Mouse (Mus musculus): Measurements from ENCODE around the gene Glul. TPM values are rescaled to one million over a fixed set of nuclear protein-coding genes. Genes with fewer than 3 reads are reported as not detected.
A peak's percentile ranks its signal among the peaks of the same experiment; 100 is the strongest.

Glul gene
- polyA plus RNA-seq, 1 experiment from 2014 or later = 214 TPM

DNA sequence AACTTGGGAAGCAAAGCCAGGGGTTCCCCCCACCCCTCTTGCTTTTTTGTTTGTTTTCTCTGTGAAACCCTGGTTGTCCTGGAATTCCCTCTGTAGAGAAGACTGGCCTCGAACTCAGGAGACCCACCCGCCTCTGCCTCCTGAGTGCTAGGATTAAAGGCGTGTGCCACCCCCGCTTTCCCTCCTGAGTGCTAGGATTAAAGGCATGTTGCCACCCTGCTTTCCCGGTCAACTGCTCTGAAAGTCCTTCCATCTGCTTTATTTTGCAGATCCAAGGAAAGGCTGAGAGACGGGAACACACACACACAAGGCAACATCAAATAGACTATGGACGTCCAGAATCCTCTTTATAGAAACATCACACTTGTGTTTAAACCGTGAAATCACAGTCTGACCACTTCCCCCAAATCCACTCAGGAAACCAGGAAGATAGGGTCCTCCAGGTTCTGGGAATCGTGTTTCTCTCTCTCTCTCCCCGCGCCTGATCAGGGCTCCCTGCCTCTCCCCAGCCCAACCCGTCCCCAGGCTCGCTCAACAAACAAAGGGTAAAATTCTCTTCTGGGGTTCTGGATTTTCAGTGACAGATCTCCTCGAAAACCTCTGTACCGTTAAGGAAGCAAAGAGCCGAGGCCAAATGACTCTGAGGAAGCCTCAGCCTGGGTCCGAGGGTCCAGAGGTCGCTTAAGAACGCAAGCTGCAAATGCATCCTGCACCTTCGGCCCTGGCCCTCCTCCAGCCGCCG lies 584 bp upstream of the Glul start:
- H3K27me3 ChIP-seq = no peaks in the 10 kb centered on the region
- H3K4me3 ChIP-seq = peak overlapping the region; percentile 80
- H3K4me2 ChIP-seq = peak overlapping the region; percentile 71
- peaks cover 14% of the 10 kb centered on the region for H3K36me3 ChIP-seq
- peak overlapping the region; percentile 95 for H3K27ac ChIP-seq (replicated peaks)
- H3K4me1 ChIP-seq (replicated peaks) = peaks cover 37% of the 10 kb centered on the region
- H3K9me3 ChIP-seq = no peaks in the 10 kb centered on the region
- 16% methylated on average over 22 of the region's 22 CpGs for WGBS
- peak overlapping the region; percentile 96 for H3K9ac ChIP-seq
- ATAC-seq (ENCODE audit: low FRiP score, low read depth) = peak; percentile 55

DNA sequence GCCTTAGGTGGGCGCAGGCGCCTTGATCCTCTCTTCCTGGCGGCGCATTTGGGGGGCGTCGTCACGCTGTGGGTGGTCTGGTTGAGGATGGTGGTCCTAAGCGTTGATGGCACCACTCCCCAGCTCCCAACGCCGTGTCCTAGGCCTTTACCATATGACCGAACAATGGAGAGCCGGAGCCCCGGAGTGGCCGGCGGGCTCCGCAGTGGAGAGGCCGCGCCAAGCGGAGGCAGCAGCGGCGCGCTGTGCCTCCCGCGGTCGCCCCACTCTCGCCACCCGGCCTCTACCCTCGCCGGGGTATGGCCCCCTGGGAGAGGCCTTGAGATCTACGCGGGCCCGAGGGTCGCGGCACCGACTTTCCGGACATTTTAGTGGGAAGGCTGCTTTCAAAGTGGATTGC lies 637 bp downstream of the Glul start:
- peaks cover 35% of the 10 kb centered on the region for H3K4me1 ChIP-seq (replicated peaks)
- peak overlapping the region; percentile 95 for H3K27ac ChIP-seq (replicated peaks)
- no peaks in the 10 kb centered on the region for H3K9me3 ChIP-seq
- ATAC-seq (ENCODE audit: low FRiP score, low read depth) = peak; percentile 47
- peak overlapping the region; percentile 80 for H3K4me3 ChIP-seq
- H3K27me3 ChIP-seq = no peaks in the 10 kb centered on the region
- peak overlapping the region; percentile 96 for H3K9ac ChIP-seq
- WGBS = under 1% methylated on average over 36 of the region's 36 CpGs
- peak overlapping the region; percentile 71 for H3K4me2 ChIP-seq
- H3K36me3 ChIP-seq = peaks cover 26% of the 10 kb centered on the region

DNA sequence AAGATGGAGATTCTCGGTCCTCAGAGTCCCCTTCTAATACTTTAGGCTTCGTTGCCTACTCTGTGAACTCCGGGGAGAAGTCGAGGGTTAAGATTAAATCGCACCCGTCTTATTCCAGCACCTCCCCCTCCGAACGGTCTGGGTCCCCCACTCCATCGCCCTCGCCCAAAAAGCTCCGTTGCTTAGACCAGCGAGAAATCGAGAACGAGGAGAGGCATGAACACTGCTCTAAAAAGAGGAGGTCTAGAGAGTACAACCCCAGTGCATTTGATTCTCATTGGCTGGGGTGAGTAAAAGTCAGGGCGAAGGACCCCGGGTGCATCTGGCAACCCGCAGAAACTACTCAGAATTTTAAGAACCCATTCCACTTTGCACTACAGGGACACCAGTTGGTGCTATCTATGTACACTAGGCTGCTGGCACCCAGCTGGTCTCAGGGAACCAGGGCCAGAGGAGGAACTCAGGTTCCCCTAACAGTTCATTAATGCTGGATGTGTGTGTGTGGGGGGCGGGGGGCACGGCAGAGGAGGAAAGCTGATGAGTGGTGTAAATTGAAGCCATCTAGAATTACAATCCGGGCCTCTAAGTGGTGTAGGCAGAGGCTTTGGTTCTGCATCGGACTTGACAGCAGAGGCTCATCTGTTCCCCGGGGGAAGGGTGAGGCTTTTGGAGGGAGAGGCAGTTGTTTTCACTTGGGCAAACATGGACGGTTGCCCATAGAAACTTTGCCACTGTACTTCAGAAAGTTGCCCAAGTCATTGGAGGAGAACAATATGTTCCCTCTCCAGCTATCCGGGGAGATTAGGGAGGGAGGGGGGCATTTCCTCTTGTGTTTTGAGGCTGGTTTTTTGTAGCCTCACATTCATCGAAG lies 1.4 kb downstream of the Glul start:
- peaks cover 33% of the 10 kb centered on the region for H3K36me3 ChIP-seq
- 2% methylated on average over 25 of the region's 25 CpGs for WGBS
- peak overlapping the region; percentile 71 for H3K4me2 ChIP-seq
- H3K9ac ChIP-seq = peak overlapping the region; percentile 96
- H3K9me3 ChIP-seq = no peaks in the 10 kb centered on the region
- H3K27ac ChIP-seq (replicated peaks) = peak overlapping the region; percentile 95
- H3K4me3 ChIP-seq = peak overlapping the region; percentile 80
- no peak for ATAC-seq (ENCODE audit: low FRiP score, low read depth)
- no peaks in the 10 kb centered on the region for H3K27me3 ChIP-seq
- H3K4me1 ChIP-seq (replicated peaks) = peaks cover 35% of the 10 kb centered on the region

DNA sequence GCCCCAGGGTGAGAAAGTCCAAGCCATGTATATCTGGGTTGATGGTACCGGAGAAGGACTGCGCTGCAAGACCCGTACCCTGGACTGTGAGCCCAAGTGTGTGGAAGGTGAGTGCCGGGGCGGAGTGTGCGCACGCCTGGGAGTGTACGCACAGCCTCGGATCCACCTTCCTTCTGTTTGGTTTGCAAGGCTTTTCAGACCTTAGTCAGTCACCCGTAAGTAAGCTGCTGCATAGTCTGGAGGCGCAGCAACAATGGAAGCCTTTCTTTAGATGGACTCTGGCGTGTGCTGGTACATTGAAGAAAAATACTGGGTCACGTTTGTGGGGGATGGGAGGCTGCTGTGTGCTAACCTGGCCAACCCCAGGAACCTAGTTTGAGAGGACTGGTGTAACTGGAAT lies 3.3 kb downstream of the Glul start:
- Histone ChIP-seq H3K27ac (replicated peaks) (no peak overlapping the region), H3K9me3 (no peaks in the 10 kb centered on the region), H3K4me3 (peak overlapping the region; percentile 80), H3K27me3 (no peaks in the 10 kb centered on the region), H3K36me3 (peaks cover 52% of the 10 kb centered on the region), H3K9ac (no peak overlapping the region), H3K4me1 (replicated peaks) (peaks cover 35% of the 10 kb centered on the region), H3K4me2 (peak overlapping the region; percentile 71)
- no peak for ATAC-seq (ENCODE audit: low FRiP score, low read depth)
- WGBS = 37% methylated on average over 13 of the region's 13 CpGs

DNA sequence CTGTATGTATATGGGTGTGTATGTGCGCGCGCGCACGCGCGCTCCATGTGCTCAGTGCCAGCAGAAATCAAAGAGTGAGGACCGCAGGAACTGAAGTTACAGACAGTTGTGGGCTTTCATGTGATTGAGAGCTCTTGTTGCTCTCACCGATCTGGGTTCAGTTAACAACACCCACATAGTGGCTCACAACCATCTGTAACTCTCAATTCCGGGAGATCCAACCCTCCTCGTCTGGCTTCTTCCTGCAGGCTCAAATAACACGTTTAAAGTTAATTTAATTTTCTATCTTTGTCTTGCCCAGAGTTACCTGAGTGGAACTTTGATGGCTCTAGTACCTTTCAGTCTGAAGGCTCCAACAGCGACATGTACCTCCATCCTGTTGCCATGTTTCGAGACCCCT lies 4.5 kb downstream of the Glul start:
- H3K4me3 ChIP-seq = no peak overlapping the region

DNA sequence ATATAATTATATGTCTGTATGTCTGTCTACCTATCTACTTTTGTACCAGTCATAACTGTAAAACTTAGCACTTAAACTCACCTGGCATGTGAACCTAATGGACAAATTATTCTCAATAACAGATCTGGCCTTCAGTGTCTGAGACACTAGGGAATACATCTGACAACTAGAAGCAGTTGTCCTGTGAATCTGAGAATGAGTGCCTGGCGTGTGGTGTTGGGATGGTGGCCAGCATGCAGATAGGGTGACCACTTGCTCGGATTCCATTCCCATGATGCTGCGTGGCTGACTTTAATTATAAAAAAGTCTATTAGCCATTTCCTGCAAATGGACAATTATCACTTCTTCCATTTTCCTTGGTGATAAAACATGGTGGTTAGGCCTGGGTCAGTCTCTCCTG lies 6.1 kb downstream of the Glul start:
- Histone ChIP-seq H3K4me3 (no peak overlapping the region), H3K4me1 (replicated peaks) (peaks cover 24% of the 10 kb centered on the region), H3K9ac (no peak overlapping the region), H3K27ac (replicated peaks) (no peak overlapping the region), H3K36me3 (peaks cover 78% of the 10 kb centered on the region), H3K27me3 (no peaks in the 10 kb centered on the region), H3K9me3 (no peaks in the 10 kb centered on the region), H3K4me2 (no peak overlapping the region)
- WGBS = 89% methylated on average over 3 of the region's 3 CpGs
- ATAC-seq (ENCODE audit: low FRiP score, low read depth) = no peak

More for the DNA sequence above, 4.5 kb downstream of the Glul start:
- Histone ChIP-seq H3K36me3 (peaks cover 64% of the 10 kb centered on the region), H3K27ac (replicated peaks) (no peak overlapping the region), H3K27me3 (no peaks in the 10 kb centered on the region), H3K9me3 (no peaks in the 10 kb centered on the region), H3K4me2 (no peak overlapping the region), H3K4me1 (replicated peaks) (peaks cover 24% of the 10 kb centered on the region), H3K9ac (no peak overlapping the region)
- 98% methylated on average over 14 of the region's 14 CpGs for WGBS
- no peak for ATAC-seq (ENCODE audit: low FRiP score, low read depth)

DNA sequence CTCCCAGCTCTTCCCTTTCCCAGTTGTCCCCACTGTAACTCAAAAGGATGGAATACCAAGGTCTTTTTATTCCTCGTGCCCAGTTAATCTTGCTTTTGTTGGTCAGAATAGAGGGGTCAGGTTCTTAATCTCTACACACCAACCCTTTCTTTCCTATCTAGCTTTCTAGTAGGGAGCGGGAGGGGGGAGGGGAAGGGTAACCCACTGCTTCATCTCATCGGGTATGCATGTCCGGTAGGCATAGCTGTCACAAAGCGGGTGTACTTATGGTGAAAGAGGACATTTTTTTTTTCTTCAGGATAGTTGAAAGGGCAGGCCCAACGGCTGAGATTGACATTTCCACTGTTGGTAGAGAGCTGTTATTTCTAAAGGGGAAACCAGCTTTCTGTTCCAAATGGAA lies 8.5 kb downstream of the Glul start:
- H3K9me3 ChIP-seq = no peaks in the 10 kb centered on the region
- H3K4me3 ChIP-seq = no peak overlapping the region
- H3K36me3 ChIP-seq = peaks cover 73% of the 10 kb centered on the region
- H3K4me2 ChIP-seq = no peak overlapping the region
- no peak overlapping the region for H3K27ac ChIP-seq (replicated peaks)
- H3K27me3 ChIP-seq = no peaks in the 10 kb centered on the region
- 74% methylated on average over 6 of the region's 6 CpGs for WGBS
- no peak for ATAC-seq (ENCODE audit: low FRiP score, low read depth)
- peaks cover under 1% of the 10 kb centered on the region for H3K4me1 ChIP-seq (replicated peaks)
- no peak overlapping the region for H3K9ac ChIP-seq

DNA sequence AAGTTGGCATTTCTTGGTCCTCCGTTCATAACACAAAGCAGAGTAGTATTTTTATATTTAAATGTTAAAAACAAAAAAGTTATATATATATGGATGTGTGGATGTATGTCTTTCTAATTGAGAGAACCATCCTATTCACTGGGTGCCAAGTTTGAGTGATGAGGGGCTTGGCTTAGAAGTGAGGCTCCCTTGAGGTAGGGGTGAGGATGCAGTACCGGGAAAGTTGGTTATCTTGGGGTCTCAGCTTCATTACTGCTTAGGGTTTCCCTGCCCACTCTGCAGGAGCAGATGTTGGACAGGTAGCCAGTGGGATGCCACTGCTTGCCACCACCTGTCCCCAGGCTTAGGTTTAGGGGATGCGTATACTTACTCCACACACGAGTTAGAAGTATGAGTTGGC lies 9.0 kb downstream of the Glul start:
- Histone ChIP-seq H3K27ac (replicated peaks) (no peak overlapping the region), H3K36me3 (peaks cover 68% of the 10 kb centered on the region), H3K27me3 (no peaks in the 10 kb centered on the region), H3K4me2 (no peak overlapping the region), H3K9ac (no peak overlapping the region), H3K4me1 (replicated peaks) (no peaks in the 10 kb centered on the region), H3K9me3 (no peaks in the 10 kb centered on the region), H3K4me3 (no peak overlapping the region)
- WGBS = 91% methylated on average over 4 of the region's 4 CpGs
- no peak for ATAC-seq (ENCODE audit: low FRiP score, low read depth)

DNA sequence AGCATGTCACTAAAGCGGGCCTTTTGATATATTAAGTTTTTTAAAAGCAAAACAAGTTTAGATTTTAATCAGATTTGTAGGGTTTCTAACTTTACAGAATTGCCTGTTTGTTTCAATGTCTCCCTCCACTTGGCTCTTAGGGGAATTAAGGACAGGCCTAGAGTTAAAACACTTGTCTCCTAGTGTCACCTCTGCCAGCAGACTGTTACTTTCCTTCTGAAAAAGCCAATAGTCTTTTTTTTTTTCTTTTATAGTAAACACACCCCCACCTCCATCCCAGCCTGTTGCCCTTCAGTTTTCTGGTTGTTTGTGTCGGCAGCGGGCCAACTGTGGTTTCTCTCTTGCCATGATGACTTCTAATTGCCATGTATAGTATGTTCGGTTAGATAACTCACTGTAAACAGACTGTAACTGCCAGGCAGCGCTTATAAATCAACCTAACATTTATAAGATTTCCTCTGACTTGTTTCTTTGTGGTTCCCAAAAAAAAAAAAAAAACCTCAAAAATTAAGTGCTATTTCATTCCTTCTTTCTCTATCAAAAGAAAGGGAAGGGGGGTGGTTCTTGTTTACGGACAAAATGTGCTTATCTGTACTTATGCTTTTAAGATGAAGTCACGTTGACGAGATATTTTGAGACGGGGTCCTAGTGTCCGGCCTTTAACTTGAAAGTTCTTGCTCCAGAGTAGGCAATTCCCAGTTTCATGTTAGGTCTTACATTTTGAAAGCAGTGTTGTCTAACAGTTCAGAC lies 9.6 kb downstream of the Glul start:
- Histone ChIP-seq H3K27ac (replicated peaks) (no peak overlapping the region), H3K36me3 (peaks cover 61% of the 10 kb centered on the region), H3K27me3 (no peaks in the 10 kb centered on the region), H3K4me2 (no peak overlapping the region), H3K9me3 (no peaks in the 10 kb centered on the region), H3K9ac (no peak overlapping the region), H3K4me3 (no peak overlapping the region), H3K4me1 (replicated peaks) (no peaks in the 10 kb centered on the region)
- ATAC-seq (ENCODE audit: low FRiP score, low read depth) = no peak
- WGBS = 93% methylated on average over 10 of the region's 10 CpGs

DNA sequence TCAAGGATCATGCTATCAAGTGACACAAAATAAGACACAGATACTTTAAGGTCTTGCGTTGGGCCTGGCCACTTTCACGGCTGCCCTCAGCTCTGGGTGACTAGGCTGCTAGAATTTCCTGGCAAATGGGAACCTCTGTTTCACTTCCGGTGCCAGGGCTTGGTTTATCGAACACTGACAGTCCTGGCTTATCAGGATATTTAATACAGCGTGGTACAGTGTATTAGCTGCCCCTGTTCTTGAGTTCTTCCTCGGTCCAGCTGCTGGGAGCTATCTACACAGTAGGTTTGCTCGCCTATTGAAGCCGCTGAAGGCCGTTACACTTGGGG lies 10.2 kb downstream of the Glul start:
- peaks cover 56% of the 10 kb centered on the region for H3K36me3 ChIP-seq
- no peaks in the 10 kb centered on the region for H3K4me1 ChIP-seq (replicated peaks)
- no peaks in the 10 kb centered on the region for H3K9me3 ChIP-seq
- H3K27ac ChIP-seq (replicated peaks) = no peak overlapping the region
- H3K9ac ChIP-seq = no peak overlapping the region
- H3K27me3 ChIP-seq = no peaks in the 10 kb centered on the region
- 94% methylated on average over 9 of the region's 9 CpGs for WGBS
- H3K4me3 ChIP-seq = no peak overlapping the region
- no peak for ATAC-seq (ENCODE audit: low FRiP score, low read depth)
- H3K4me2 ChIP-seq = no peak overlapping the region

DNA sequence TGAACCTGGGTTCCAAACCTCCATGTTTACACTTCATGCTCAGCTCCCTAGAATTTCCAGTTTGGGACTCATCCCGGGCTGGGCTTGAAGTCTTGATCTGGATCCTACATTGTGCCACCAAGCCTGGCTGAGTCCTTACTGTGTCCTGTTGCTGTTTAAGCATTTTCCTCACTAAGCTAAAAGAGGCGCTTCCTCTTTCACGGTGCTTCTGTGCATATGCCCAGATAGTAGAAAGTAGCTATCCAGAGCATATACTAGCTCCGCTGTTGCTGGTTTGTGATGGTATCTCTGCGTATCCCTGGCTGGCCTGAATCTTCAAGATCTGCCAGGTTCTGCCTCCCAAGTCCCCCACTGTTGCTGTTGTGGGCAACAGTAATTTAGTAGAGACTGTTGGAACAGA lies 10.7 kb downstream of the Glul start:
- H3K36me3 ChIP-seq = peaks cover 51% of the 10 kb centered on the region
- no peak for ATAC-seq (ENCODE audit: low FRiP score, low read depth)
- no peak overlapping the region for H3K9ac ChIP-seq
- H3K9me3 ChIP-seq = no peaks in the 10 kb centered on the region
- no peak overlapping the region for H3K4me2 ChIP-seq
- no peaks in the 10 kb centered on the region for H3K4me1 ChIP-seq (replicated peaks)
- WGBS = 93% methylated on average over 5 of the region's 5 CpGs
- H3K27me3 ChIP-seq = no peaks in the 10 kb centered on the region
- H3K4me3 ChIP-seq = no peak overlapping the region
- 0 out of 2 replicates have a peak overlapping the region, but pooled peaks have one; percentile 5 for H3K27ac ChIP-seq (replicated peaks)

DNA sequence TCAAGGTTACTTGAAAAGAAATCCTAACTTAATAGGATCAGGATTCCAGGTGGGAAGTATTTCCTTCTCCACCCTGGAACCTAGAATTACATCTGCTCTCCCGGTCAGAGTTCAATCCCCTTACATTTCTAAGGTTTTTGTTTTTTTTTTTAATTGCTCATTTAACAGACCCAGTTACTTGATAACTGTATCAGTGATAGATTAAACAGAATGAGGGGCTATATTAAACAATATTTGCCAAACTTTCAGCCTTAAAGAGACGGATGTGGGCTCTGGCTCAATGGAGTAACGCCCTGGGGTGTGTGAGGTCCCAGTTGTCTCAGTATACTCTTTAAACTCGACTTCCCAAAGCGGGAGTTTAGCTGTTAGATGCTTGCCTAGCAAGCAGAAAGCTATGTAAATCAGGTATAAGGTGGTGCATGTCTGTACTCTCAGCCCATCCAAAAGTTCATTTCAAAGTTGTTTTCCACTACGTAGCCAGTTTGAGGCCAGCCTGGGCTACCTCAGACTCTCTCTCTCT lies 11.6 kb downstream of the Glul start:
- no peak overlapping the region for H3K4me2 ChIP-seq

More for the DNA sequence above, 11.6 kb downstream of the Glul start:
- Histone ChIP-seq H3K9ac (no peak overlapping the region), H3K27ac (replicated peaks) (no peak overlapping the region), H3K4me3 (no peak overlapping the region), H3K9me3 (no peaks in the 10 kb centered on the region), H3K27me3 (no peaks in the 10 kb centered on the region), H3K4me1 (replicated peaks) (no peaks in the 10 kb centered on the region), H3K36me3 (peaks cover 43% of the 10 kb centered on the region)
- WGBS = 91% methylated on average over 6 of the region's 6 CpGs
- no peak for ATAC-seq (ENCODE audit: low FRiP score, low read depth)
